Mouse (Mus musculus) cortical plate, adult 2 months (tissue): ENCODE measurements around the gene Nfia.

ENCODE experiments used
- CTCF ChIP-seq: fragments of 200-500 bp; IDR thresholded peaks from 2 replicates; pipeline ENCODE4 v1.5.1; 2011; ENCODE audit warnings: mild to moderate bottlenecking, control low read depth, low read length; ENCODE audit not compliant: insufficient read depth; ENCODE audit errors: extremely low read depth
- POLR2A ChIP-seq: fragments of 200-500 bp; IDR thresholded peaks from 2 replicates; pipeline ENCODE4 v1.6.1; 2011; ENCODE audit warnings: mild to moderate bottlenecking, low read length, control low read depth; ENCODE audit not compliant: insufficient read depth; ENCODE audit errors: extremely low read depth

DNA sequence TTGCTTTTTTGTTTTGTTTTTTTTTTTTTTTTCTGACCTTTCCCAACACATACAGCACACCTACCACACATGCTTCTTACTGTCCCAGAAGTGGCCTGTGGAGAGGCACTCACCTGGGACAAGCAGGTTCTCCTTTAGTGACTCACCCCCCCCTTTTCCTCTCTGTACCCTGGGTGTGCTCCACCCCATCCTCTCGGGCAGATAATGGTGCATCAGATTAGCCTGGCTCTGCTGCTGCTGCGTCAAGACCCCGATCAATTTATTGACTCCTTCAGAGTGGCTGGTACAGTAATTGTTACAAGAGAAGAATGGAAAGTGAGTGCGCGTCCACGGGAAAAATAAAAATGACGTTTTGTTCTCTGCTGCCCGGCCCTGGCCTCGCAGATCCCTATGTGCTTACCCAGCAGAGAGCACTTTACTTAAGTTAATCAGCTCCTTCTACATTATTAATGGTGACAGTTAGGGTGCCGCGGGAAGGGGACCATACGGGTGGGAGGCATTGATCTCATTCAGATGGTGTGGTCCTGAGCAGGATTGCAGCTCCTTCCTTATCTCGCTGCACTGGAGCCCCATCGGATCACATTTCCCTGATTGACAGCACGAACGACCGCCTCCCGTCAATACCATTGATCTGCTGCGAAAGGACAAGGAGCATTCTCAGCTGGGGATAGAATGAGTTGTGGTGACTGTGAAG lies 321.7 kb downstream of the Nfia start:
- TF ChIP-seq CTCF = no peak
- no peak for TF ChIP-seq POLR2A
